Mouse (Mus musculus) midbrain, embryonic 16.5 days (tissue): Measurements from ENCODE around the gene Olfr1500. TPM values are rescaled to one million over a fixed set of nuclear protein-coding genes. Genes with fewer than 3 reads are reported as not detected.

Experiments used
- ATAC-seq: fragments of 200-750 bp; cut with Nextera tagmentation; 2 replicates; pipeline ENCODE4 v1.8.0; 2017; ENCODE audit warnings: moderate TSS enrichment
- H3K27ac ChIP-seq: fragments of 300-500 bp; sonication (generic); 2 replicates; pipeline ENCODE4 v1.5.1; 2014; ENCODE audit warnings: mild to moderate bottlenecking, low read length, mixed read lengths
- H3K27me3 ChIP-seq: fragments of 300-500 bp; sonication (generic); 2 replicates; pipeline ENCODE4 v1.6.1; 2014; ENCODE audit warnings: low read depth, low read length, mixed read lengths; ENCODE audit not compliant: control insufficient read depth, insufficient read depth
- H3K36me3 ChIP-seq: fragments of 300-500 bp; sonication (generic); 2 replicates; pipeline ENCODE4 v1.6.1; 2014; ENCODE audit warnings: mild to moderate bottlenecking, low read length, moderate library complexity, mixed read lengths; ENCODE audit not compliant: control insufficient read depth, insufficient read depth
- H3K4me1 ChIP-seq: fragments of 300-500 bp; sonication (generic); 2 replicates; pipeline ENCODE4 v1.6.1; 2014; ENCODE audit warnings: mild to moderate bottlenecking, low read length, mixed read lengths; ENCODE audit not compliant: control insufficient read depth, insufficient read depth
- H3K4me2 ChIP-seq: fragments of 300-500 bp; sonication (generic); 2 replicates; pipeline ENCODE4 v1.6.1; 2014; ENCODE audit warnings: mild to moderate bottlenecking, low read length, mixed read lengths
- H3K4me3 ChIP-seq: fragments of 300-500 bp; sonication (generic); 2 replicates; pipeline ENCODE4 v1.5.1; 2014; ENCODE audit warnings: low read depth, mild to moderate bottlenecking, low read length, moderate library complexity, mixed read lengths
- H3K9ac ChIP-seq: fragments of 300-500 bp; sonication (generic); 2 replicates; pipeline ENCODE4 v1.6.1; 2014; ENCODE audit warnings: low read depth, low read length, mixed read lengths
- H3K9me3 ChIP-seq: fragments of 300-500 bp; sonication (generic); replicated peaks from 2 replicates; pipeline ENCODE4 v1.6.1; 2014; ENCODE audit warnings: mild to moderate bottlenecking, low read length, mixed read lengths; ENCODE audit not compliant: control insufficient read depth, poor library complexity, severe bottlenecking
- WGBS: fragments of 180-500 bp; shearing (Covaris S2); extraction: QIAGEN DNeasy Blood & Tissue Kit; methylation state at CpG from one replicate; pipeline ENCODE4 v1.1.7; 2014; 5-methylcytosine and 5-hydroxymethylcytosine counted together
- polyA plus RNA-seq: library from polyadenylated mRNA; unstranded; fragments of >200 nt; fragmentation: Nextera tagmentation; extraction: Ambion mirVana; gene quantifications from 2 replicates; pipeline ENCODE4 v1.2.1, GENCODE M21; 2015

Olfr1500 gene
- polyA plus RNA-seq, 1 experiment from 2014 or later = not detected

- Histone ChIP-seq H3K4me1 (no peaks in the 10 kb centered on the region), H3K27me3 (no peaks in the 10 kb centered on the region), H3K9me3 (no peaks in the 10 kb centered on the region), H3K36me3 (no peaks in the 10 kb centered on the region), H3K4me2 (no peak within 1 kb of the TSS), H3K4me3 (no peak within 1 kb of the TSS), H3K27ac (no peak within 1 kb of the TSS), H3K9ac (no peak within 1 kb of the TSS)
- ATAC-seq = no peak
Measured at GRCm38 (mm10) chr19:13798102-13798501, 32.2 kb downstream of the Olfr1500 start, which contains the start of gene Olfr1497. Olfr1497 (minus strand) TSS chr19:13798202.

- Histone ChIP-seq H3K27me3 (no peaks in the 10 kb centered on the region), H3K9ac (no peak within 1 kb of the TSS), H3K4me3 (no peak within 1 kb of the TSS), H3K4me1 (no peaks in the 10 kb centered on the region), H3K27ac (no peak within 1 kb of the TSS), H3K36me3 (no peaks in the 10 kb centered on the region), H3K9me3 (no peaks in the 10 kb centered on the region), H3K4me2 (no peak within 1 kb of the TSS)
- ATAC-seq = no peak
- WGBS = 89% methylated on average over 1 of the region's 1 CpGs
Measured at GRCm38 (mm10) chr19:13777578-13777977, 52.7 kb downstream of the Olfr1500 start, which contains the start of gene Olfr1496. Olfr1496 (plus strand) TSS chr19:13777878.

Other genes with a start within 250 kb of the Olfr1500 start
- gene Olfr1484, start 247.0 kb downstream of the Olfr1500 start, polyA plus RNA-seq = not detected in 2 replicates
- not detected in 2 replicates for gene Olfr1487, start 213.1 kb downstream of the Olfr1500 start, polyA plus RNA-seq
- not detected in 2 replicates for gene Olfr1489, start 198.9 kb downstream of the Olfr1500 start, polyA plus RNA-seq
- not detected in 2 replicates for gene Olfr1490, start 179.4 kb downstream of the Olfr1500 start, polyA plus RNA-seq
- gene Olfr1491, start 133.2 kb downstream of the Olfr1500 start, polyA plus RNA-seq = not detected in 2 replicates
- gene Olfr1493-ps1, start 107.2 kb downstream of the Olfr1500 start, polyA plus RNA-seq = not detected in 2 replicates
- gene Olfr1494, start 90.8 kb downstream of the Olfr1500 start, polyA plus RNA-seq = not detected in 2 replicates
- not detected in 2 replicates for gene Olfr1495, start 65.9 kb downstream of the Olfr1500 start, polyA plus RNA-seq
- gene Olfr1496, start 52.6 kb downstream of the Olfr1500 start, polyA plus RNA-seq = not detected in 2 replicates
- not detected in 2 replicates for gene Olfr1497, start 32.3 kb downstream of the Olfr1500 start, polyA plus RNA-seq
- gene Olfr1499, start 11.0 kb downstream of the Olfr1500 start, polyA plus RNA-seq = not detected in 2 replicates
- not detected in 2 replicates for gene Olfr1501, start 20.2 kb upstream of the Olfr1500 start, polyA plus RNA-seq
- gene Olfr1502, start 31.3 kb upstream of the Olfr1500 start, polyA plus RNA-seq = not detected in 2 replicates
- not detected in 2 replicates for gene Olfr1504, start 67.4 kb upstream of the Olfr1500 start, polyA plus RNA-seq
- not detected in 2 replicates for gene Olfr1505, start 83.0 kb upstream of the Olfr1500 start, polyA plus RNA-seq